Mouse (Mus musculus) hindbrain, embryonic 14.5 days (tissue): Measurements from ENCODE around the gene Ube3a. TPM values are rescaled to one million over a fixed set of nuclear protein-coding genes. Genes with fewer than 3 reads are reported as not detected.

ENCODE experiments used
- ATAC-seq: fragments of 200-750 bp; cut with Nextera tagmentation; 2 replicates; pipeline ENCODE4 v1.8.0; 2017; ENCODE audit warnings: moderate number of reproducible peaks, mild to moderate bottlenecking, moderate TSS enrichment, moderate library complexity; ENCODE audit not compliant: low FRiP score
- DNase-seq: peaks from one replicate; pipeline ENCODE4 v3.0.0-alpha.2; 2015; ENCODE audit warnings: low spot score
- H3K27ac ChIP-seq: fragments of 300-500 bp; sonication (generic); 2 replicates; pipeline ENCODE4 v1.5.1; 2014; ENCODE audit warnings: mild to moderate bottlenecking, moderate library complexity
- H3K27me3 ChIP-seq: fragments of 300-500 bp; sonication (generic); 2 replicates; pipeline ENCODE4 v1.6.1; 2014; ENCODE audit warnings: mild to moderate bottlenecking, low read length, mixed read lengths; ENCODE audit not compliant: control insufficient read depth, insufficient read depth
- H3K36me3 ChIP-seq: fragments of 300-500 bp; sonication (generic); replicated peaks from 2 replicates; pipeline ENCODE4 v1.6.1; 2014; ENCODE audit not compliant: control insufficient read depth, insufficient read depth
- H3K4me1 ChIP-seq: fragments of 300-500 bp; sonication (generic); replicated peaks from 2 replicates; pipeline ENCODE4 v1.6.1; 2014; ENCODE audit warnings: antibody characterized with exemption, low read length, mixed read lengths; ENCODE audit not compliant: control insufficient read depth, insufficient read depth
- H3K4me2 ChIP-seq: fragments of 300-500 bp; sonication (generic); replicated peaks from 2 replicates; pipeline ENCODE4 v1.6.1; 2014; ENCODE audit warnings: mild to moderate bottlenecking, moderate library complexity
- H3K4me3 ChIP-seq: fragments of 300-500 bp; sonication (generic); replicated peaks from 2 replicates; pipeline ENCODE4 v1.5.1; 2014; ENCODE audit warnings: mild to moderate bottlenecking, low read length
- H3K9ac ChIP-seq: fragments of 300-500 bp; sonication (generic); 2 replicates; pipeline ENCODE4 v1.6.1; 2014
- H3K9me3 ChIP-seq: fragments of 300-500 bp; sonication (generic); 2 replicates; pipeline ENCODE4 v1.6.1; 2016; ENCODE audit warnings: low read length; ENCODE audit not compliant: control insufficient read depth
- WGBS: fragments of 180-500 bp; shearing (Covaris S2); extraction: QIAGEN DNeasy Blood & Tissue Kit; methylation state at CpG from one replicate; pipeline ENCODE4 v1.1.7; 2014; 5-methylcytosine and 5-hydroxymethylcytosine counted together
- polyA plus RNA-seq: library from polyadenylated mRNA; unstranded; fragments of >200 nt; fragmentation: Nextera tagmentation; extraction: Ambion mirVana; gene quantifications from 2 replicates; pipeline ENCODE4 v1.2.1, GENCODE M21; 2014

The Ube3a gene
- polyA plus RNA-seq, 1 experiment from 2014 or later: 173 TPM

DNA sequence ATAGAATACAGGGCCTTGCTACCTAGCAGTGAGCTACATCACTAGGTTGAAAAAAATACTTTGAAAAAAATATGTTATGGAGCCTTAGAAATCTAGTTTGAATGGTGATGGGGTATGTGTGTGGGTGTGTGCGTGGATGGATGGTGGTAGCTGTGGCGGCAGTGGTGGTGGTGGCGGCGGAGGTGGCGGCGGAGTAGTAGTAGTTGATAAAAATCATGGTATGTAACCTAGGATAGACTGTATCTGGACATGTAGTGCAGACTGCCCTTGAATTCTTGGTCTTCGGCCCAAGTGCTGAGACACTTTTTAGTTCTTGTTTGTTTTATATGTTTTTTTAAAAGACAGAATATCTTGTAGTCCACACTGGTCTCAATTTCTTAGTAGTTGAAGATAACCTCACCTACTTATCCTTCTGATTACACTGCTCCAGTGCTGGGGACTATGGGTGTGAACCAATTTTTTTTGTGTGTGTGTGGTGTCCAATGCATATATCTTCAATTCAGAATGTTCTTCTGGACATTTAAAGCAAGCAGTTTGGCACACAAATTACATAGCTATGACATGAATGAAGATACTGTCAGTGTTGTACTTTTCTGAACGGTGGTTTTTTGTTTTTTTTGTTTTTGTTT, 6.3 kb downstream of the Ube3a start:
- H3K36me3 ChIP-seq: no peaks in the 10 kb centered on the region
- H3K4me3 ChIP-seq: no peak overlapping the region
- DNase-seq (no peak), ATAC-seq (0 out of 2 replicates have a peak, but pooled peaks have one; percentile 16)
- H3K27me3 ChIP-seq: no peaks in the 10 kb centered on the region
- H3K9ac ChIP-seq: no peak overlapping the region
- H3K4me1 ChIP-seq: peaks cover 16% of the 10 kb centered on the region
- H3K27ac ChIP-seq: no peak overlapping the region
- H3K4me2 ChIP-seq: no peak overlapping the region
- no peaks in the 10 kb centered on the region for H3K9me3 ChIP-seq
- WGBS: 95% methylated on average over 8 of the region's 8 CpGs

DNA sequence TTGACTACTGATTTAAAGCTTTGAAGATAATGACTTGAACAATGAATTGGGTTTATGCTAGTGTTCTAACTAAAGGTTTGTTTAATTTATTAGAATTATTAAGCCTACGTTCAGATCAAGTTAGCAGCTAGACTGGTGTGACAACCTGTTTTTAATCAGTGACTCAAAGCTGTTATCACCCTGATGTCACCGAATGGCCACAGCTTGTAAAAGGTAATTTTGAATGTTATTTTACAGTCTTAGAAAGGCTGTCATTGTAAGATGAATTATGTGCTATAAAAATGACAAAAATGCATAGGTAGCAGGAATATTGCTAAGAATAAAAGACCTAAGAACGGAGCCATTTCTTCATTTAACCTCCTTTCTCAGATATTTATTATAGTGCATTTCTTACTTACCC, 14.7 kb downstream of the Ube3a start:
- ATAC-seq: no peak
- no peak for DNase-seq
- Histone ChIP-seq H3K9me3 (no peaks in the 10 kb centered on the region), H3K27me3 (no peaks in the 10 kb centered on the region), H3K4me1 (no peaks in the 10 kb centered on the region), H3K4me2 (no peak overlapping the region), H3K9ac (no peak overlapping the region), H3K27ac (no peak overlapping the region), H3K4me3 (no peak overlapping the region), H3K36me3 (peaks cover 6% of the 10 kb centered on the region)
- 73% methylated on average over 3 of the region's 3 CpGs for WGBS

DNA sequence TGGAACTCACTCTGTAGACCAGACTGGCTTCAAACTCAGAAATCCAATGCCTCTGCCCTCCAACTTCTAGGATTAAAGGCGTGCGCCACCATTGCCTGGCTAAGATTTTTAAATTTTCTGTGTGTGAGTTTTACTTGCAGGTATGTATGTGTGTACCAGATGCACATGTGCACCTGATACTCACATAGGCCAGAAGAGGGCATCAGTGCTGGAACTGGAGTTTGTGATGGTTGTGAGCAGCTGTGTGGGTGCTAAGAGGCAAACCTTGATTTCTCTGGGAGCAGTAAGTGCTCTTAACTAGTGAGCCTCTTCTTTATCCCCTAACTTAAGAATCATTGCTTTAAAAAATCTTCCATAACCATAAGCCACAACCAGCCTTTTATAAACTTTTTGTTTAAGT, 17.0 kb downstream of the Ube3a start:
- Histone ChIP-seq H3K27ac (no peak overlapping the region), H3K4me3 (no peak overlapping the region), H3K4me1 (no peaks in the 10 kb centered on the region), H3K9ac (no peak overlapping the region), H3K36me3 (peaks cover 6% of the 10 kb centered on the region), H3K27me3 (no peaks in the 10 kb centered on the region), H3K9me3 (no peaks in the 10 kb centered on the region), H3K4me2 (no peak overlapping the region)
- ATAC-seq: no peak
- DNase-seq: no peak
- 97% methylated on average over 2 of the region's 2 CpGs for WGBS

DNA sequence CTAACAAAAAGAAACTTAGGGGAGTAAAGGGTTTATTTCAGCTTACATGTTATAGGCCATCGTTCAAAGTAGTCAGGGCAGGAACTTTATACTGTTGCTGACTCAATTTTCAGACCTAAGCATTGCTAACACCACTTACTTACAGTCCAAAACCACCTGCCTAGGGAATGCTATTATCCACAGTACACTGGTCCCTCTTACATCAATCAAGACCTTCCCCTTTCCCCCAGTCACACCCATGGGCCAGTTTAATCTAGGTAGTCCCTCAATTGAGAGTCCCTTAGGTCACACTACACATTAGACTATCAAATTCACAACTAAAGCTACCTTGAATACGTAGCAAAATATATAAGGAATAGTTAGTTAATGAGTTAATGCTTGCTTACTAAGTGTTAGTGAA, 24.8 kb downstream of the Ube3a start:
- H3K9me3 ChIP-seq: peaks cover 23% of the 10 kb centered on the region
- DNase-seq: no peak
- H3K4me3 ChIP-seq: no peak overlapping the region
- H3K27me3 ChIP-seq: no peaks in the 10 kb centered on the region
- no peak overlapping the region for H3K9ac ChIP-seq
- 95% methylated on average over 2 of the region's 2 CpGs for WGBS
- no peak overlapping the region for H3K4me2 ChIP-seq
- ATAC-seq: no peak
- no peak overlapping the region for H3K27ac ChIP-seq
- H3K36me3 ChIP-seq: peaks cover 20% of the 10 kb centered on the region
- H3K4me1 ChIP-seq: no peaks in the 10 kb centered on the region

DNA sequence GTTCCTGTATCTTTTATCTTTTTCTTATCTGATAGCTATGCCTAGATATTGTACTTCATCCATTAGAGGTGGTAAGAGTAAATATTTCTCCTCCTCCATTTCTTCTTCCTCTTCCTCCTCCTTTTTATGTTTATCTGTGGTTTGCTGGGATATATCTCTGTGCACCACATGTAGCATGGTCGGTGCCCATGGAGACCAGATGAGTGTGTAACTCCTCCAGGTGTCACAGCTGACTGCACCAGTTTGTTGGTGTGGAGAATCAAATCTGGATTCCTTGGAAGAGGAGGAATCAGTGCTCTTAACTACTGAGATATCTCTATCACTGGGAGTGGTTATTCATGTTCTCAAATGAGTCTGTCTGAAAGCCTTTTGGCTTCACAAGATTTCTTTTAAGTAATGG, 37.0 kb downstream of the Ube3a start:
- no peak overlapping the region for H3K4me2 ChIP-seq
- 87% methylated on average over 1 of the region's 1 CpGs for WGBS
- H3K36me3 ChIP-seq: no peaks in the 10 kb centered on the region
- H3K27ac ChIP-seq: no peak overlapping the region
- no peaks in the 10 kb centered on the region for H3K27me3 ChIP-seq
- no peak overlapping the region for H3K4me3 ChIP-seq
- no peaks in the 10 kb centered on the region for H3K9me3 ChIP-seq
- DNase-seq: no peak
- no peak for ATAC-seq
- no peaks in the 10 kb centered on the region for H3K4me1 ChIP-seq
- no peak overlapping the region for H3K9ac ChIP-seq

DNA sequence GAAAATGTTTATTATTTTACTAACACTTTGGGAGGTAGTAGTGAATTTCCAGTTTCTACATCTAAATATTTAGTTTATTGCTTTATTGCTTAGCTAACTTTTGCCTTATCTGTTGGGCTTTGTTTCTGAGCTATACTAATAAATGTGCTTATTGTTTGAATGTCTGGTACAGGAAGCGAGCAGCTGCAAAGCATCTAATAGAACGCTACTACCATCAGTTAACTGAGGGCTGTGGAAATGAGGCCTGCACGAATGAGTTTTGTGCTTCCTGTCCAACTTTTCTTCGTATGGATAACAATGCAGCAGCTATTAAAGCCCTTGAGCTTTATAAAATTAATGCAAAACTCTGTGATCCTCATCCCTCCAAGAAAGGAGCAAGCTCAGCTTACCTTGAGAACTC, 43.2 kb downstream of the Ube3a start:
- H3K27ac ChIP-seq: no peak overlapping the region
- WGBS: 86% methylated on average over 4 of the region's 4 CpGs
- H3K9ac ChIP-seq: no peak overlapping the region
- H3K9me3 ChIP-seq: no peaks in the 10 kb centered on the region
- no peak overlapping the region for H3K4me2 ChIP-seq
- no peaks in the 10 kb centered on the region for H3K27me3 ChIP-seq
- peaks cover 16% of the 10 kb centered on the region for H3K36me3 ChIP-seq
- DNase-seq: no peak
- no peak for ATAC-seq
- no peak overlapping the region for H3K4me3 ChIP-seq
- H3K4me1 ChIP-seq: no peaks in the 10 kb centered on the region

DNA sequence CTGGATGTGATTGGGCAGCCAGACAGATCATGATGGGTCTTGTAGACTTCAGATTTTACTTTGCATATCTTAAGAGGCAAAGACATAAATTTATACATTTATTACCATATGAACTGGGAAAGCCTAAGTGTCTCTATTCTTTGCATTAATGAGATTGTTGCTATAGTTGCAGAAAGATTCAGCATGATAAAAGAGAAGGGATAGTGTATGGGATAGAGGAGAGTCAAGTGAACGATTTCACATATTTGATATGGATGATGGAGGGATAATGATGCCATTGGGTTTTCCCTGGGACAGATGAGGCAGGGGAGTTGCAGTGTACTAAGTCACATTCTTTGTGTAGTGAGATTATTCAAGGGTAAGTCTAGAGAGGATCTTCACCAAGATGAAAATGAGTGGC, 84.0 kb downstream of the Ube3a start:
- DNase-seq (no peak), ATAC-seq (no peak)

DNA sequence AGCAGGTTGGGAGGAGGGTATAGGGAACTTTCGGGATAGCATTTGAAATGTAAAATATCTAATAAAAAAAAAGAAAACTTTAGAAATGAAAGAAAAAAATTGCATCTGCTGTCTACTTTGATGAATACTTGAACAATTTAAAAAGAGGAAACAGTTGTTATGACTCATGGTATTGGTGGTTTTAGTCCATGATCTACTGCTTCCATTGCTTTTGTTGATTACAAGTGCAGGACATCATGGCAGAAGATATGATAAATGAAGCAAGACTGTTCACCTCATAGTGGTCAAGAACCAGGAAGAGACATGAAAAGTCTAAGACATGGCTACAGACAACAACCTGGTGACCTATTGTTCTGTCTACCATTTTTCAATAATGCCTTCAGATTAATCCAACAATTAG, 94.2 kb downstream of the Ube3a start:
- no peak for ATAC-seq
- DNase-seq: no peak
- H3K27me3 ChIP-seq: no peaks in the 10 kb centered on the region
- H3K9me3 ChIP-seq: no peaks in the 10 kb centered on the region
- no peak overlapping the region for H3K27ac ChIP-seq
- no peak overlapping the region for H3K4me2 ChIP-seq
- no peak overlapping the region for H3K4me3 ChIP-seq
- no peaks in the 10 kb centered on the region for H3K36me3 ChIP-seq
- no peak overlapping the region for H3K9ac ChIP-seq
- WGBS: 89% methylated on average over 1 of the region's 1 CpGs
- H3K4me1 ChIP-seq: no peaks in the 10 kb centered on the region

More for the DNA sequence above, 84.0 kb downstream of the Ube3a start:
- Histone ChIP-seq H3K27me3 (no peaks in the 10 kb centered on the region), H3K4me2 (no peak overlapping the region), H3K9ac (no peak overlapping the region), H3K27ac (no peak overlapping the region), H3K36me3 (peaks cover 29% of the 10 kb centered on the region), H3K9me3 (no peaks in the 10 kb centered on the region), H3K4me1 (no peaks in the 10 kb centered on the region), H3K4me3 (no peak overlapping the region)
- 74% methylated on average over 1 of the region's 1 CpGs for WGBS
